Mouse (Mus musculus) urinary bladder, postnatal 4 days (tissue): Measurements from ENCODE around the gene Sez6l.

Experiments
- DNase-seq, 2 experiments: peaks; one replicate each; pipeline ENCODE4 v3.0.0; 2021 to 2022; ENCODE audit warnings: low spot score in 2 of 2

Sez6l gene

DNA sequence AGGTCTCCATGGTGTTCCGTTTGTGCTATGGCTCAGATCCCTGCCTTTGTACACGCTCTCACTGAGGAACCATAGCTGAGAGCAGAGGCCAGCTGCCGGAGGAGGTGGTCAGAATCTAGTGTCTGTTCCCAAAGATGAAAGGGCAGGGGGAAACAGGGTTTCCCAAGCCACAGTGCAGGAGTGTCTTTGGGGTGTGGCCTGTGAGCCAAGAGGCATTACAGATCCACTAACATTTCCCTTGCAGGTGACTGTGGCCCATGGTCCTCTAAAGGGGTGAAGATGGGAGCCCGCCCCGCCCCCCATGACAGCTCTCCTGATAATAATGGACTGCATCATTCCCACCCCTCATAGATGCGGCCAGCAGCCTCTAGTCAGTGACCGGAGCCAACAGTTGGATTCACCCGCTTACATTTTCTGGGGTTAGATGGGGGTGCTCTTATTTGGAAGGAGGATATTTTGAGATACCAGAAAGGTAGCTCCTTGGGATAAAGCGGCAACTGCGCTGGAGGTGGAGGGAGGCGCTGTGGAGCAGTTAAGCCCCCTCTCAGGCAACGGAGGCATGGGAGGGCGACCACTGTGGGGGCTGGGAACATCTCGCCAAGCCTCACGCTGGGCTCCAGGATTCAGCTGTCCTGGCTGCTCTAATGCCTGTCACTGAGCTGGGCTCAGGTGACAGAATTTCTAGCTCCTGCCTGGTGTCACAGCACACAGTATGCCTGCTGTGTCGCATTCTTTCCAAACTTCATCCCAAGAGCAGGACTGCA lies 43.5 kb downstream of the Sez6l start:
- no peak for DNase-seq

DNA sequence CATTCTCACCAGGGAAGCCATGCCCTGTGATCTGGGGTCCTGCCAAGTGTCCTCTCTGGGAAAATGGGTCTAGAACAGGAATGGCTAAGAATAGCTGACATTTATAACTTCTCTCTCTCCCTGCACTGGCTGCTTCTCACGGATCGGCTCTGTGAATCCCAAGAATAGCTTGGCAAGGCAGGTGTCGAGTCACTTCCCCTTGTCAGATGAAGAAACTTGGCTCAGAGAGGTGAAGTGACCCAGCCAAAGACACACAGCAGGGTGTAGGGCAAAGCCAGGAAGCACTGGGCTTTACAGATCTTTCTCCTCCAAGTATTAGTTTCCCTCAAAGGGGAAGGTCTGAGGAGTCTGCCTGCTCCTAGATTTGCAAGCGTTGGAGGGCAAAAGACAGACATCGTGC lies 44.1 kb downstream of the Sez6l start:
- DNase-seq = no peak

DNA sequence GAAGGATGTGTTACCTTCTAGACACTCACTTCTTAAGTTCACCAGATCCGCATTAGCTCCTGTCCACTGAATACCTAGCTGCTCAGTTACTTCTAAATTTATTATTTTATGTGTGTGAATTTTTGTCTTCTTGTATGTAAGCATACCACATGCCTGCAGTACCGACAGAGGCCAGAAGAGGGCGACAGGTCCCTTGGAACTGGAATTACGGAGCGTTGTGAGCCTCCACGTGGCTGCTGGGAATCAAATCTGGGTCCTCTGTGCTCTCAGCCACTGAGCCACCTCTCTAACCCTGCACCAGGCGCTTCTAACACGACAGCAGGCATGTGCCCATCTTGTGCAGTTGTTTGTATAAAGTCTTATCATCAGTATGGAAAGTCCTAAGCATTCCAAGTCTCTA lies 44.8 kb downstream of the Sez6l start:
- no peak for DNase-seq

DNA sequence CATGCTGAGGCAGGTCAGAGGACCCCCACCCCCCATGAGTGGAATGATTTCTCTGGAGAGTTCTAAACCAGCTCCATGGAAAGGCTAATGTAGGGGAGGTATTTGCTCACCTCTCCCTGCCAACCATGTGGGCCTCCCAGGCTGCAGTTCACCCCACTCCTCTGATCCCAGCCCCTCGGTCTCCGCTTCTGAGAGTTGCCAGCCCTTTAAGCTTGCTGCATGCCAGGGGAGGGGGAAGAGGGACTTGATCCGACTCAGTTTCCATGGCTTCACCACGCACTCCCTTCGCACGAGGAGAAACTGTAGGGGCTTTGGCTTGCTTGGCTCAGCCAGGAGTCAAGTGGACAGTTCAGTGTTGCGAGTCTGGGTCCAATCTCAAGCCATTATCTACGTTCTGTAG lies 45.9 kb downstream of the Sez6l start:
- DNase-seq = no peak

DNA sequence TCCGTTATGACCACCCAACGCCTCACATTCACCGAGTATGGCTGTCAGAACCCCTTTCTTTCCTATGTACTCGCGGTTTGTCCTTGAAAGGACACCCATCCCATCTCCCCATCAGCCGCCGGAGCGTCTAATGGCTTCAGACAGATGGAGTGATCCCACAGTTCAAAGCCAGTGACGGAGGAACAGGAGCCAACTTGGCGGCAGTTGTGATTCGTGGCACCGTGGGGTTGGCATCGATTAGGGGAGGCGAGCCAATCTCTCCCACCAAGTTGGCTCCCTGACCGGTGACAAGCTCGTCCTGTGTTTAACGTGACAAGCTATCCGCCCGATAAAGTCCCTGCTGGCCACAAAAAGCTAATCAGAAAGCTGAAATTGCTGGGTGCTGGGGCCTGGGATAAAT lies 50.0 kb downstream of the Sez6l start:
- no peak for DNase-seq

DNA sequence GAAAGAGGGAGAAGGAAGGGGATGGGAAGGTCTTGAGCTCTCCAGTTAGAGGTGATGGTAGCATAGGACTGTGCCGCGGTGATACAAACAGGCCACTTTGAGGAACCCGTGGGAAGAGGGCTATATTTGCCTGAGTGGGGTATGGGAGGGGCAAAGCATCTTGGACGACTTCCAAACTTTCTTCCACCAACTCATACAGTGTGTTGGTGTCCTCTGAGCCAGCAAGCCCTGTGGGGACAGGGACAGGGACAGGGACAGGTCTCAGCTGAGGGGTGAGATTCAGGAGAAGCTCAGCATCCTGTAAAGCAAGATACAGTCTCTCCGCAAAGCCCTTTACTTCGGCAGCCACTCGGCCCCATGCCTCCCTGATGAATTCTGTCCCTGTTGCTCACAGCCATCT lies 50.5 kb downstream of the Sez6l start:
- no peak for DNase-seq

DNA sequence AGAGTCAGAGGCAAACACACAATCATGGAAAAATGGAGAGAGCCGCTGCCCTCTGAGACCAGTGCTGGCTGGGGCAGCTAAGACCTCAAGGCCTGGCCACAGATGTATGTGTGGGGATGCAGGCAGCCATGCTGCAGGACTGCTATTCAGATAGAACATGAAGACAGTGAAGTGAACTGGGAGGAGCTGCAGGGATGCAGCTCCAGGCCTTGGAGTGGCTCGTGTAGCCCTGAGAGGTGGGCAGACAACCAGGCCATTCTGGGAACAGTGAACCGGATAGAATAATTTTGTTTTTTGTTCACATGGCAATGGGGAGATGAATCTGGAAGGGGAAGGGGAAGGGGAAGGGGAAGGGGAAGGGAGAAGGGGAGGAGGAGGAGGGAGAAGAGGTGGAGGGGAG lies 51.0 kb downstream of the Sez6l start:
- DNase-seq = no peak

DNA sequence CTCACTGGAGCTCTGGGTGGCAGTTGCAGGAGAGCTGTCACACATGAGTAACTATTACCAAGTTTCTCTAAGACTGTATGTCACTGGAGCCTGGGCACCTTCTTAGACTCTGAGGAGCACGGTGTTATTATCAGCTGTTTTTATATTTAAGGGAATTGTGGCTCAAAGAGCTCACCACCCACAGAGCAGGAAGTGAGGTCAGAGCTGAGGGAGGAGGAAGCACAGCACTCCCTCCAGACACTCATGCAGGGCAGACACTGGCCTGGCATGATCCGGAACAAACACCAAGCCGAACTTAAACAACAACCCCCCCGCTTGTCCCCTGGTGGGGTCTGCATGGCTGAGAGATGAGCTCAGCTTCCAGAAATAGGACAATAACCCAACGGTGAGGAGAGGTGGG lies 51.7 kb downstream of the Sez6l start:
- no peak for DNase-seq

DNA sequence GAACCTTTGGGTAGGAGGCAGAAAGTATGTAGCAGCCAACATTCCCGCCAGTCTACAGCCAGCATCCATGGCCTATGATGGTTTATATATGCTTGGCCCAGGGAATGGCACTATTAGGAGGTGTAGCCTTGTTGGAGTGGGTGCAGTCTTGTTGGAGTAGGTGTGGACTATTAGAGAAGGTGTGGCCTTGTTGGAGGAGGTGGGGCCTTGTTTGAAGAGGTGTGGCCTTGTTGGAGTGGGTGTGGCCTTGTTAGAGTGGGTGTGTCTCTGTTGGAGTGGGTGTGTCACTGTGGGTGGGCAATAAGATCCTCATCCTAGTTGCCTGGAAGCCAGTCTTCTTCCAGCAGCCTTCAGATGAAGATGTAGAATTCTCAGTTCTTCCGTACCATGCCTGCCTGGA lies 53.2 kb downstream of the Sez6l start:
- DNase-seq = no peak

DNA sequence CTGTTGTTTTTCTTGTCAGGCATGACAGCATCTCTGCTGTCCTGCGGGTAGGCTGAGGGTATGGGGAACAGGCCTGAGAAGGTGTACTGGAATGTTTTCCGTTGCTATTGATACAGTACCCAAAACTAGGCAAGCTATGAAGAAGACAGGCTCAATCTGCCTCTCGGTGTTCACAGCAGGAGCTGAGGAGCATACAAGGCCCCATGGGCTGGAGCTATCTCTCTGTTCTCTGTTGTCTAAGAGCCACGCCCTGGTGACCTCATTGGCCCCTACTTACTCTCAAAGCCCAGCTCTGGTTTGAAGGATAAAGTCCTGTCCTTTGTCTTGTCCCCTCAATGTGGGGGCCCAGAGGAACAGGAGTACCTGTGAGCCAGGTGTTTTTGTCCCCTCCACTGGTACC lies 53.7 kb downstream of the Sez6l start:
- DNase-seq = no peak

DNA sequence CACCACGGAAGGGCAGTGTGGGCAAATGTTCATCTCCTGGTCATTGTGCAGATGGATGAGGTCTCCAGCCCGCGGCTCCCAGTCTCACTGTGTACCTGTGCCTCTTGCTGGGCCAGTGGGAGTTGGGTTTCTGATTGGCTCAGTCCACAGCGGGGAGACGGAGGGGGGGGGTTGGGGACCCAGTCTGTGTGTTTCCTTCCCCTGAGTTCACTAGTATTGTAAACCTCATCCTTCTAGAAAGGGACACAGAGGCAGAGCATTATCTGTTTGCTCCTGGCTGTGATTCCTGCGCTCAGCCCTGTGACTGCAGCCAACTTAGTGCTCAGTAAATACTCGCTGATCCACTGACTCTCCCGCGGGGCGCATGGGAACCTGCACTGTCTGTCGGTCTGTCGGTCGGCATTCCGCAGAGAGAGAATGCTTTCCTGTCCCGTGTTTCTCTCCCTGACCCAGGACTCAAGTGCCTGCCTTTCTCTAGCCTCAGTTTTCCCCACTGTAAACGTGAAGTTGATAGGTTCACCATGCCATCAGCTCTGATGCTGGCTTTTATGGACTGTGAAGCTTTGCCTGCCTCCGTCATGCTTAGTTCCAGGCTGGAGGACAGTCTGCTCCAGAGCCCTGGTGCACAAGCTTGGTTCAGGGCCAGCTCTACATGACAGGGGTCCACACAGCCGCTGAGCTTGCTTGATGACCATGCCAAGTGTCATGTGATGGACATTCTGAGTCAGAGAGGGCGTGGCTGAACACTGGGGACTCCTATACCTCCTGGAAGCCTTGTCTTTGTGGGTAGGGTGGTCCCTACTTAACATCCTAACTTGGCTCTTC lies 55.1 kb downstream of the Sez6l start:
- DNase-seq = no peak

DNA sequence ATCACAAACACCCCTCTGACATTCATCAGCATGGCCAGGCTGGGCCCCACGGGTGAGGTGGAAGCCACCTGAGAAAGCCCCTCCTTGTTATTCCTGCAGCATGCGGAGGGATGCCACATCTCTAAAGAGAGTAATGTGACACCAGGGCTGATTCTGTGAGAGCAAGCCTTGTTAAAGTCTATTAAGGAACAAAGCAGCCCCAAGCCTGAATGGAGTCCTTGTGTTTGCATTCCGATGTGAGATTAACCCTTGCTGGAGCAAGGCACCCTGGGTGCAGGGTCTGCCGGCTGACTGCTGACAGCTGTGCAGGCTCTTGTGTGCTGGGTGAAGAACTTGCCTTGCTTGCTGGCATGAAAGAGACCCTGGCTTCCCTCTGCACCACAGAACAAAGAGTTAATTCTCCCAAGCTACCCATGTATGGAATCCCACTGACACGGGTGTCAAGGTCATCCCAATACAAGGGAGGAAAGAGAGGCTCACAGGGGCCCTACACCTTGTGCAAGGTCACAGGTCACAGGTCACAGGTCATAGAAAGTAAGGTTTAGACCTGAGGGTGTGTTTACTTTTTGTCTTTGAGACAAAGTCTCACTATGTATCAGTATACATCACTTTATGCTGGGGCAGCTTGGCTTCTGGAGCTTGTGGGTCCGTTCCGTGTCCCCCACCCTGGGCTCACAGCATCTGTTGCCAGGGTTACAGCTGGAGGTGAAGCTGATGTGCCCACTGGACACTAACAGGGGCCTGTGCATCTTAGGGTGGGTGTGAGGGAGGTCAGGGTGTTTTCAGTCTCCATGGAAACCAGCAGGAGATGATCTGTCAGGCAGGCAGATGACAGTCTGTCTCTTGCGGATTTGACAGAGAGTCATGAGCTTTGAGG lies 55.9 kb downstream of the Sez6l start:
- no peak for DNase-seq

DNA sequence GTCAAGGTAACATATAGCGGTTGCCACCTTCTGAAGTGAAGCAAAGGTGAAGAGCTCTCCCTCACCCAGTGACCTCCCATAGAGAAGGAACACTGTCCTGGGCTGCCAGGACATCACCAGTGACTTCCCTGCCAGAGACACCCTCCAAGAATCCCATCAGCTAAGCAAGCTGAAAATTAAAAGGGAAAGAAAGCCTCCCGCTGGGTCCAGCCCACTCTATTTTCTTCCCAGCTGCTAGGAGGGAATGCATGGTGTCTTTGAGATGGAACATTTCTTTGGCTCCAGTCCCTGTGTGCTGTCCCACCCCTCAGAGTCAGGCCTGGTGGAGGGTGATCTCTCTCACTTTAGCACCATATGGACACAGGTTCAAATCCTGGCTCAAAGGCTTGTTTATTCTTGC lies 58.2 kb downstream of the Sez6l start:
- DNase-seq = no peak

DNA sequence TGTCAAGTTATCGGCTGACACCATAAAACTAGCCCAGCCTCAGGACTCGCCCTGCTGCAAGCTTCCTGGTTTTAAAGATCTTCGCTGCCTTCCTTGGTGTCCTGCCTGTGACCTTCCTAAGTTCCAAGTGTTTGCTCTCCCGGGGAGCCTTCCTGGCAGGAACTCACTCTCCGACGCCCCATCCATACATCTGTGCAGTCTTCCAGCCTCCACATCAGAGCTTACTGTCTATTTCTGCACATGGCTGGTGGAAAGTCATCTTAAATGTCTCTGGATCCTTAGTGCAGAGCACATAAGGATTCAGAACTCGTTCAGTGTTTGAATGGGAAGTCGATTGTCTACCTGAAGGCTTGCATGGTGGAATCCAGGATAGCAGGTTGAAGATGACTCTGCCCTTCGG lies 59.5 kb downstream of the Sez6l start:
- no peak for DNase-seq

DNA sequence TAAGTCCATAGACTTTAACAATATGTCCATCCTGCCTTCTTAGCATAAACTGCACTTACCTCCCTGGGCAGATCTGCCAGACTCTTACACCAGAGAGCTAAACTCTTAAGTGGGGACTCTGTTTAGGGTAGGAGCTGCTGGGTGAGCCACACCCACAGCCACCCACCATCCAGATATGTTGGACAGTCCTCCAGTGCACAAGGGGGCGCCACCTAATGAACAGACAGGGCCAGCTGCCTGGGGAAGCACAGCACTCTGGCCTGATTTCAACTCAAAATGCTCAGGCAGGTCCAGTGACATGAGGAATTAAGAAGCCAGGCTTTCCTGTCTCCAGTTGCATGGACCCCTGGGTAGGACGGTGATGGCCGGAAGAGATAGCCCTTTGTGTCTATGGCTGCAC lies 60.5 kb downstream of the Sez6l start:
- DNase-seq = no peak

DNA sequence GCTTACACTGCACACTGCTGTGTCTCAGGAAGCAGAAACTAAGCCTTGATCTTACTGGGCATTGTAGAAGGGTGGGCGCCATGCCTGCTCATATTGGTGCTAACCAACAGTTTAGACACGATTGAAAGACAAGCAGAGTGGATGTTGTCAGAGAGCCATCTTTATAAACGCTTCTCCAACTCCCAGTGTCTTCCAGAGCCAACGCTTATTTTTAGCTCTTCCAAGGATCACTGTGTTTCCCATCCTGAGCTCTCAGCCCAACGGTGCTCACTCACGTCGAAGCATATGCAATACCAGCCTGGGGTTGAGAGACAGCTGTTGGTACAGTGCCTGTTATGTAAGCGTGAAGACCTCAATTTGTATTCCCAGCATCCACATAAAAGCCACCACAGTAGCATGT lies 66.6 kb downstream of the Sez6l start:
- DNase-seq = no peak

DNA sequence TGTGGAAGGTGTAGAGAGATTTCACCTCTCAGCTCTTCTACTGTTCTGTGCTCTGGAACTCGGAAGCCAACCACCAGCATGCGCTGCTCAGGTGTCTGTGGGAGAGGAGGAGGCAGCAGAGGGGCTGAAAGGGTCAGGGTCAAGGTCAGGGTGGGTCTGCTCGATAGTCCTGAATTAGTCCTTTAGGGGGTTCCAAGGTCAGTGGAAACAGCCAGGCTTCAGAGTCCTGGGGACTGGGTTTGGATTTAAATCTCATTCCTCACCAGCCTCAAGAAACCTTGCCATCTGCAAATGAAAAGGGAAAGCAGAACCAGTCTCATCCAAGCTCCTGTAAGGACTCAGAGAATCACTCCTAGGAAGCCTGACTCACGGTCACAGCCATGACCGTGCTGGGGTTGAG lies 67.1 kb downstream of the Sez6l start:
- no peak for DNase-seq

DNA sequence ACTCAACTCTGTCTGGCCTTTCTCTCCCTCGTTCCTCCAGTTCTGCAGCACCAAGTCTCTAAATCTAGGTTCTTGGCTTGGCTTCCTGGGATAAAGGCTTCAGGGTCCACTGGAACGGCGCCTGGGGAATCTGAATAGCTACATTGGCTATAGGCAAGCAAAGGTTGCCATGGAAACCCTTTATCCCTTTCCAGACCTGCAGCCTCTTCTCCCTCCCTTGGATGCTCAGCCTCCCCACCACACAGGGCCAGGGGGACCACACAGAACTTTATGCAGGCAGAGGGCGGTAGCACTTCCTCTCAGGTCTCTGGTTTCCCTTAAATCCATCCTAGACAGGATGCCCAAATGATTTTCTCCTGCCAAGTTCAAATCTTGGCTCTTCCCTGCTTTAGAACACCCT lies 71.4 kb downstream of the Sez6l start:
- no peak for DNase-seq

DNA sequence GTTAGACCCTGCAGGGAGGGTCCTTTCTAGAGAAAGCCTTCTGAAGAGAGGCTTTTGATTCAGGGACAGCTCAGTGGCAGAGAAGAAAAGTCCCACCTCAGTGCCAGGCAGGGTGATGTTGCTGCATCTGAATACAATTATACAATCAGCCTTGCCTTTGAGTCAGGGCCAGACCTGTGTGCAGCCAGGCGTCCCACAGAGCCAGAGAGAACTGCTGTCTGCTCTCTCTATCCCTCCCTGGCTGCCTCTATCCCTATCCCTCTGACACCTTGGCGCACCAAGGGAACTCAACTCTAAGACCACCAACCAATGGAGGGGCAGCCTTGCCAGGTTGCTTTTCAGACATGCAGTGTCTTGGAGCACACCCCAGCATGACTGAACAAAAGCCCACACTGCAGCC lies 75.6 kb downstream of the Sez6l start:
- DNase-seq = no peak

DNA sequence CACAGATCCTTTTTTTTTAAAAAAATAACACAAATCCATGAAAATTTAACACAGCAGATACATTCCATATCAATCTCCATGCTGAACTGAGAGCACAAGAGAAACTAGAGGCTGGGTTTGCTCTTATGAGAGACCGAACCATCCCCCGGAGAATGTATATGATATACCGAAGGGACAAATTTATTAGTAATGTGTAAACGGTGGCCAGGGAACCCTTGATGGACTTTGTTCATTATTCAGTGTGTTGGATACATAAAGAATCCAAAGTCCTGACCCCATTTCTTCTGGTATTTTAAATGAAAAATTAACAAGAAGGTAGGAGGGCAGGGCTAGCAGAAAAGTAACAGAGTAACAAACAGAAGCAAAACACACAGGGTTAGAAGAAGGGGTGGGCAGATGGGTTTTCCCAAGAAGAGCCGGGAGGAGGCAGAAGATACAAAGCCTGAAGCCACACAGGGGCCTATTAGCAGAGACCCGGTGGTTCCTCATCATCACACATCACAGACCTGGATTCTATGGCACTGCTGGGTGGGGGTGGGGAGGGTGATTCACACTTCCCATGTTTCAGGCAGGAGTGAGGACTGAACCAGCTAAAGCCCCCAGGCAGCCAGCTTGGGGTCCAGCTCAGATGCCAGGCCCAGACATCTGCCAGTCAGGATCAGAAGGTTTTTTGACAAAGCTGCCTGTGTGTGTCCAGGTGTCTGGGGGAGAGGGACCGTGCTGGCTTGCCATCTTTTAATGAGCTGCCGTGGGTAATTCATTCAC lies 76.9 kb downstream of the Sez6l start:
- DNase-seq = no peak
